Mouse (Mus musculus): Measurements from ENCODE around the gene F10. TPM values are rescaled to one million over a fixed set of nuclear protein-coding genes. Genes with fewer than 3 reads are reported as not detected.

The F10 gene
- total RNA-seq, 1 experiment from 2014 or later: 3.1 TPM

DNA sequence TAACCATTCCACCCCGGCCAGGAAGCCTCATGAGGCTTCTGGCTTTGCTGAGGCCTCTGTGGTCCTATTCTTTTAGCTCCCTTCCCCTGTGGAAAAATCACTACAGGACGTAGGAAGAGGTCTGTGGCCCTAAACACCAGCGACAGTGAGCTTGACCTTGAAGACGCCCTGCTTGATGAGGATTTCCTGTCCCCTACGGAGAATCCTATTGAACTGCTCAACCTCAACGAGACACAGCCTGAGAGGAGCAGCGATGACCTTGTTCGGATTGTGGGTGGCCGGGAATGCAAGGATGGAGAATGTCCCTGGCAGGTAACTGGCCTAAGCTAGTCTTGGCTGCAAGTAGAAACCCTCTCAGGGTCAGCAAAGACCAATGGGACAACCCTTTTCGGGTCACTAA, 13.4 kb downstream of the F10 start:
- no peak for ATAC-seq (replicated peaks; ENCODE audit: low read depth, poor library complexity, severe bottlenecking)

GRCm38 (mm10) chr8:13057351-13057750, 20.2 kb downstream of the F10 start:
- ATAC-seq (replicated peaks; ENCODE audit: low read depth, poor library complexity, severe bottlenecking): no peak

GRCm38 (mm10) chr8:13060441-13061150, 23.5 kb downstream of the F10 start, which contains the start of gene Proz:
Gene Proz, plus strand, starts transcription at chr8:13060914.
- no peak for ATAC-seq (replicated peaks; ENCODE audit: low read depth, poor library complexity, severe bottlenecking)

- no peak for ATAC-seq (replicated peaks; ENCODE audit: low read depth, poor library complexity, severe bottlenecking)
Measured at GRCm38 (mm10) chr8:13063112-13063511, 26.0 kb downstream of the F10 start.

GRCm38 (mm10) chr8:13073255-13073654, 36.1 kb downstream of the F10 start:
- ATAC-seq (replicated peaks; ENCODE audit: low read depth, poor library complexity, severe bottlenecking): no peak

DNA sequence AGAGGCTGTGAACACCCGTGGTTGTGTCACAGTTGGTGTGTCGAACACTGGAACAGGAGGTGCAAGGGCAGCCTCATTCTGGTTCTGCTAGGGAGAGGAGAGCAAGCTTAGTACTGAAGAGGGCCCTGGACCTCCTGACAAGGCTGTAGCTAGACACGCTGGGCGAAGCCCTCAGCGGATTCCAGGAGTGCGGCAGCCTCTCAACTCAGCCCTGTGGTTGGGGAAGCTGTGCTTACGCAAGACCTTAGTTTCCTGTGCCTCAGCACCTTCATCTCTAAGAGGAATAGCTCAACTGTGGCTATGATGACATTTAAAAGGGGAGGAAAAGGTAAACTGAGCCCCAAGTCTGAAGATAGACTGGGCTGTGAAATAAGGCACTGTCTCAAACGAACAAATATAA, 37.9 kb downstream of the F10 start:
- ATAC-seq (replicated peaks; ENCODE audit: low read depth, poor library complexity, severe bottlenecking): peak; percentile 74

DNA sequence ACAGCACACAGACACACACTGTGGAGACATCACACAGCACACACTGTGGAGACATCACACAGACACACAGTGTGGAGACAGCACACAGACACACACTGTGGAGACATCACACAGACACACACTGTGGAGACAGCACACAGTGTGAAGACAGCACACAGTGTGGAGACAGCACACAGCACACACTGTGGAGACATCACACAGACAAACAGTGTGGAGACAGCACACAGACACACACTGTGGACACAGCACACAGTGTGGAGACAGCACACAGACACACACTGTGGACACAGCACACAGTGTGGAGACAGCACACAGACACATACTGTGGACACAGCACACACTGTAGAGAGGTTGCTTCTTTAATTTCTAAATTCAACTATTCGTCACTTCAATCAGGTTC, 38.5 kb downstream of the F10 start:
- 0 out of 2 replicates have a peak, but pooled peaks have one; percentile 7 for ATAC-seq (replicated peaks; ENCODE audit: low read depth, poor library complexity, severe bottlenecking)

DNA sequence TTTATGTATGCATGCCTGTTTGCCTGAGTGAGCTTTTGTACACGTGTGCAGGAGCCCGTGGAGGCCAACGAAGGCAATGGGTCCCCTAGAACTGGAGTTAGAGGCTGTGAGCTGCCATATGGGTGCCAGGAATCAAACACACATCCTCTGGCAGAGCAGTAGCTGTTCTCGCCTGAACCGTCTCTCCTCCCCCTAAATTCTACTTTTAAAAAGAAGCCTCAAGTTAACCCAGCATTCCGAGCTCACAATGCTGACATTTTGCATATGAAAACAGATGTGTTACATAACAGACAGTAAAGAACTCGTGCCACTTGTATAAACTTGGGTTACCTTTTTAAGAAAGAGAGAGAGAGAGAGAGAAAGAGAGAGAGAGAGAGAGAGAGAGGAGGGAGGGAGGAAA, 40.4 kb downstream of the F10 start:
- no peak for ATAC-seq (replicated peaks; ENCODE audit: low read depth, poor library complexity, severe bottlenecking)

- ATAC-seq (replicated peaks; ENCODE audit: low read depth, poor library complexity, severe bottlenecking): peak; percentile 60
Measured at GRCm38 (mm10) chr8:13104691-13105086, 67.6 kb downstream of the F10 start.

DNA sequence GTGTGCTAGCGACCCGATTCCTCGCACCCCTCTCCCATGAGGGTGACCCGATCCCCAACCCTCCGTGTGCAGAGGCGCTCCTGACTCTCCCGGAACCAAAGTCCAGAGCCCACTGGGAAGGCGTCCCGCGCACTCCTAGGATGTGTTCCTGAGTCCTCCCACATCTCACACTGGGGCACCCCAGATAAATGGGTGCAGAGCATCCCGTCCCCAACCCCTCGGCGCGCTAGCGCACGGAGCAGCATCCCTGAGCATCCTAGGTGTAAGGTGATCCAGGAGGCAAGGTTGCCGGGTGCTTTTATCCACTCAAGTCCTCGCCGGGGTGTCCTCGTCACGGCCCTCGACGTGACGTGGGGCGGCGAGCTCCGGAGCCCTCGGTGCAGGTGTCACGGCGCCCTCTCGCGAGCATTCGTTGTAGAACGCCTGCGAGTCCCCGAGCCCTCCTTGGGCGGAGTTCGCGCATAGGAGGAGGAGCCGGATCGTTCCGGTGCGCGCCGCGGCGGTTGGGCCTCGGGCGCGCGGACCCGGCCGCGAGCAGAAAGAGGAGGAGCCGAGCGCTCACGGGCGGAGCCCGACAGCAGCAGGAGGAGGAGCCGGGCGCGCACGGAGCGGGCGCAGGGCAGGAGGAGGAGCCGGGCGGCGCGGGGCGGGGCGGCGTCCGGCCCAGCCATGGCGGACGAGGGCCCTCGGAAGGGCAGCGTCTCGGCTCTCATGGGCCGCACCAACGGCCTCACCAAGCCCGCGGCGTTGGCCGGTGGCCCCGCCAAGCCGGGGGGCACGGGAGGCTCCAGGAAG, 68.2 kb downstream of the F10 start, which contains the start of the genes Pcid2 and Cul4a:
Gene Pcid2 (minus strand): TSS at position 373 of the 795 bp plus-strand sequence.
Gene Cul4a (plus strand): TSS at position 535 of the 795 bp plus-strand sequence.
- peak; percentile 86 for ATAC-seq (replicated peaks; ENCODE audit: low read depth, poor library complexity, severe bottlenecking)

GRCm38 (mm10) chr8:13105908-13106551, 68.9 kb downstream of the F10 start:
- no peak for ATAC-seq (replicated peaks; ENCODE audit: low read depth, poor library complexity, severe bottlenecking)

Other genes starting within 250 kb of the F10 start
- gene Mcf2l, start 163.5 kb upstream of the F10 start, total RNA-seq (2017): 4.3 and 7.9 TPM in 2 replicates
- not detected in 2 replicates for gene F7, start 11.3 kb upstream of the F10 start, total RNA-seq (2017)
- gene Proz, start 23.6 kb downstream of the F10 start, total RNA-seq (2017): 0.23 TPM in 1 of 2 replicates, not detected in the other
- 22.3 and 27.2 TPM in 2 replicates for gene Pcid2, start 68.2 kb downstream of the F10 start, total RNA-seq (2017)
- gene Cul4a, start 68.3 kb downstream of the F10 start, total RNA-seq (2017): 118 TPM in 2 replicates
- gene Lamp1, start 121.9 kb downstream of the F10 start, total RNA-seq (2017): 149 and 164 TPM in 2 replicates
- gene Grtp1, start 163.3 kb downstream of the F10 start, total RNA-seq (2017): 0.27 TPM in 1 of 2 replicates, not detected in the other
- not detected in 2 replicates for gene Adprhl1, start 216.9 kb downstream of the F10 start, total RNA-seq (2017)

Data from common myeloid progenitor, adult 5-6 weeks (primary cell).